Mouse (Mus musculus) ES-E14 (cell line): ENCODE measurements around the gene Nucb1. TPM values are rescaled to one million over a fixed set of nuclear protein-coding genes. Genes with fewer than 3 reads are reported as not detected.
A peak's percentile ranks its signal among the peaks of the same experiment; 100 is the strongest.
"Not testable (repeated sequence)": the region's sequence is repeated elsewhere in the genome, so short reads cannot be mapped to it uniquely, and the experiment has no call there.

ENCODE experiments used
- DNase-seq: peaks from one replicate; pipeline ENCODE4 v3.0.0-alpha.2; 2013; ENCODE audit warnings: low read depth, low spot score
- H3K27ac ChIP-seq: 2 replicates; pipeline ENCODE4 v1.5.1; 2012; ENCODE audit warnings: low read depth, mild to moderate bottlenecking, low read length, moderate library complexity, mixed read lengths; ENCODE audit not compliant: poor library complexity, insufficient read depth, severe bottlenecking
- H3K36me3 ChIP-seq: 2 replicates; pipeline ENCODE4 v1.6.1; 2012; ENCODE audit warnings: mild to moderate bottlenecking, low read length, moderate library complexity, mixed read lengths; ENCODE audit not compliant: control insufficient read depth, poor library complexity, insufficient read depth, severe bottlenecking
- H3K4me1 ChIP-seq, 2 experiments: fragments of 150-350 bp in 1 of 2; sonication (generic) in 1 of 2; 2 replicates each; pipeline ENCODE4 v1.6.1; 2012; ENCODE audit warnings: low read length in 2 of 2, mild to moderate bottlenecking in 1 of 2, mixed read lengths in 1 of 2; ENCODE audit not compliant: control insufficient read depth in 2 of 2, insufficient read depth in 2 of 2, poor library complexity in 1 of 2
- H3K4me3 ChIP-seq, 2 experiments: fragments of 150-350 bp in 1 of 2; sonication (generic) in 1 of 2; 2 replicates each; pipeline ENCODE4 v1.5.1; 2012; ENCODE audit warnings: low read length in 2 of 2, low read depth in 1 of 2, mild to moderate bottlenecking in 1 of 2, mixed read lengths in 1 of 2; ENCODE audit not compliant: insufficient read depth in 1 of 2, poor library complexity in 1 of 2, severe bottlenecking in 1 of 2
- H3K9ac ChIP-seq: 2 replicates; pipeline ENCODE4 v1.6.1; 2012; ENCODE audit warnings: low read depth, mild to moderate bottlenecking, low read length, mixed read lengths; ENCODE audit not compliant: poor library complexity, insufficient read depth, severe bottlenecking
- H3K9me3 ChIP-seq: fragments of 150-350 bp; sonication (generic); 2 replicates; pipeline ENCODE4 v1.6.1; 2012; ENCODE audit warnings: low read depth, mild to moderate bottlenecking, low read length; ENCODE audit not compliant: control insufficient read depth, insufficient read depth
- CHD2 ChIP-seq: IDR thresholded peaks from 2 replicates; pipeline ENCODE4 v1.6.1; 2014; ENCODE audit warnings: mild to moderate bottlenecking, low read depth, low read length, inconsistent platforms
- HCFC1 ChIP-seq: IDR thresholded peaks from 2 replicates; pipeline ENCODE4 v1.6.1; 2012; ENCODE audit warnings: low read length, inconsistent platforms, borderline replicate concordance; ENCODE audit not compliant: insufficient read depth
- MAFK ChIP-seq: IDR thresholded peaks from 2 replicates; pipeline ENCODE4 v1.6.1; 2014; ENCODE audit warnings: mild to moderate bottlenecking, low read depth, low read length, inconsistent platforms; ENCODE audit not compliant: insufficient read depth
- ZC3H11A ChIP-seq: IDR thresholded peaks from 2 replicates; pipeline ENCODE4 v1.6.1; 2012; ENCODE audit warnings: low read depth, mild to moderate bottlenecking, inconsistent platforms, low read length, borderline replicate concordance
- ZNF384 ChIP-seq: IDR thresholded peaks from 2 replicates; pipeline ENCODE4 v1.6.1; 2012; ENCODE audit warnings: low read depth, low read length, inconsistent platforms
- in situ Hi-C, 2 experiments: fragments of 600-800 bp; cut with MboI; formaldehyde crosslinking; loops; one replicate each; pipeline ENCODE4 v1.15.1; 2025; ENCODE audit warnings: low sequenced_read_pairs in 2 of 2, inconsistent platforms in 1 of 2; ENCODE audit not compliant: unreplicated experiment in 2 of 2
- total RNA-seq: library from RNA; depleted of rRNA; stranded (reverse); fragments of 300-350 nt; gene quantifications from 2 replicates; pipeline ENCODE4 v1.2.3, GENCODE M21; 2012

Nucb1 gene
- total RNA-seq, 1 experiment, result 131 TPM

DNA sequence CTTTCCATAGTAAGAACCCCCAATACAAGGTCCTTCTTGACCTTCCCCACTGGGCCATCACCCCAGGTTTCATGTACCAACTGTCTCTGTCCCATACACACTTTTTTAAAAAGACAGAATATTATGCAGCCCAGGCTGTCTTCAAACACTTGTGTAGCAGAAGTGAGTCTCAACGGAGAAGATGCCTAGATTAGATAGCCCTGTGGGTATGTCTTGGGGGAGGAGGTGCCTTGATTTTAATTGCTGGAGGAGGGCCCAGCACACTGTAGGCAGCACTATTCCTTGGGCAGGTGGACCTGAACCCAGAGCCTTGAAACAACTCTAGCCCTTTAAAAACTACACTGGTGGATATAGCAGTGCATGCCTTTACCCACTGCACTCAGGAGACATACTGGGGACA is 28.0 kb downstream of the Nucb1 start:
- H3K27ac ChIP-seq, result no peak overlapping the region
- no peak for TF ChIP-seq HCFC1
- no peak for TF ChIP-seq MAFK
- no peak for TF ChIP-seq CHD2
- no peak for TF ChIP-seq ZNF384
- H3K36me3 ChIP-seq, result peaks cover 15% of the 10 kb centered on the region; the same call in 1 of the 2 replicates

GRCm38 (mm10) chr7:45481374-45481927 is 28.8 kb downstream of the Nucb1 start, which contains the start of gene Tulp2:
Tulp2 (plus strand) TSS chr7:45481877.
- peaks cover 2 to 6% of the 10 kb centered on the region in 2 experiments; a peak in 1 of 4 replicates for H3K4me1 ChIP-seq
- no peak within 1 kb of the TSS for H3K4me3 ChIP-seq
- in situ Hi-C loops, result no loop called here
- no peak within 1 kb of the TSS; the same call in 1 of the 2 replicates for H3K9ac ChIP-seq
- peaks cover 15% of the 10 kb centered on the region; the same call in 1 of the 2 replicates for H3K36me3 ChIP-seq
- H3K9me3 ChIP-seq, result no peaks in the 10 kb centered on the region
- no peak within 1 kb of the TSS for H3K27ac ChIP-seq
- TF ChIP-seq HCFC1 (peak; percentile 99), MAFK (no peak)
- no peak for DNase-seq

More for the DNA sequence above, 28.0 kb downstream of the Nucb1 start:
- H3K9ac ChIP-seq, result no peak overlapping the region
- no peak for DNase-seq
- H3K9me3 ChIP-seq, result no peaks in the 10 kb centered on the region
- H3K4me3 ChIP-seq, result no peak overlapping the region
- peaks cover 1 to 8% of the 10 kb centered on the region in 2 experiments; a peak in 1 of 4 replicates for H3K4me1 ChIP-seq
- in situ Hi-C loops, result no loop called here

- H3K9ac ChIP-seq, H3K4me3 ChIP-seq, in situ Hi-C loops, DNase-seq, H3K4me1 ChIP-seq, H3K9me3 ChIP-seq, H3K27ac ChIP-seq: not testable (repeated sequence)
- peaks cover 12% of the 10 kb centered on the region; the same call in 1 of the 2 replicates for H3K36me3 ChIP-seq
Observed at GRCm38 (mm10) chr7:45480310-45480709, 29.9 kb downstream of the Nucb1 start.

- Histone ChIP-seq H3K4me1 (peaks cover 2 to 8% of the 10 kb centered on the region in 2 experiments; a peak in 2 of 4 replicates), H3K36me3 (peaks cover 11% of the 10 kb centered on the region; the same call in 1 of the 2 replicates), H3K9ac (peak overlapping the region; percentile 5; the same call in 1 of the 2 replicates), H3K9me3 (no peaks in the 10 kb centered on the region), H3K27ac (no peak overlapping the region), H3K4me3 (no peak overlapping the region)
- in situ Hi-C loops, result loop anchor here in 1 of 2 experiments (10.0 kb wide), 1 partner anchor 116 kb away; no protein-coding TSS in a partner anchor
- TF ChIP-seq HCFC1 (no peak), MAFK (no peak), ZC3H11A (no peak), CHD2 (no peak), ZNF384 (no peak)
- no peak for DNase-seq
Observed at GRCm38 (mm10) chr7:45478774-45479173, 31.4 kb downstream of the Nucb1 start.

- Histone ChIP-seq H3K27ac (no peak overlapping the region), H3K9ac (no peak overlapping the region), H3K4me3 (no peak overlapping the region), H3K4me1 (peaks cover 2 to 8% of the 10 kb centered on the region in 2 experiments; a peak in 2 of 4 replicates), H3K36me3 (peaks cover 11% of the 10 kb centered on the region; the same call in 1 of the 2 replicates), H3K9me3 (no peaks in the 10 kb centered on the region)
- in situ Hi-C loops, result loop anchor here in 1 of 2 experiments (10.0 kb wide), 1 partner anchor 118 kb away; no protein-coding TSS in a partner anchor
- no peak for DNase-seq
- TF ChIP-seq ZNF384 (no peak), CHD2 (no peak), ZC3H11A (no peak), HCFC1 (no peak), MAFK (no peak)
Observed at GRCm38 (mm10) chr7:45477003-45477402, 33.2 kb downstream of the Nucb1 start.
